Mouse (Mus musculus) bone marrow macrophage, adult 2 months (primary cell): ENCODE measurements around the gene Gnai3.

Source experiments
- CTCF ChIP-seq: IDR thresholded peaks from 2 replicates; pipeline ENCODE4 v1.5.1; 2012; ENCODE audit warnings: low read depth, mild to moderate bottlenecking, low read length, moderate library complexity
- POLR2A ChIP-seq: IDR thresholded peaks from 2 replicates; pipeline ENCODE4 v1.6.1; 2012; ENCODE audit warnings: mild to moderate bottlenecking, low read depth, low read length, borderline replicate concordance

DNA sequence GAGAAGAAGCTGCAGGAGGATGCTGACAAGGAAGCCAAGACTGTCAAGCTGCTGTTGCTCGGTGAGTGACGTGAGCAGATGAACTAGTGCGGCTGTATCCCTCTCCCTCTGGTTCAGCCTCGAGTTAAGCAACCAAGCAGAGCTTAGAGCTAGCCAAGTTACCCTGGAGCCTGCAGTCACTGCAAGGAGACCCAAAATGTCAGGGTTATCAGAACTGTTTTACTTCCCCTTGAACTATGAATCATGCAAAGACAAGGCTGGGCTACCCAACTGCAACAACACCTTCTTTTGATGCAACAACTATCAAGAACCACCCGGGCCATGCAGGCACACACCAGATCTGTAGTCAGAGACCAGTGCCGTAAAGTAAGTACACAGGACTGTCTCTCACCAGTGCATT lies 52.6 kb downstream of the Gnai3 start:
- TF ChIP-seq CTCF (no peak), POLR2A (no peak)
